Mouse (Mus musculus): ENCODE data around the gene Myo9b. TPM values are rescaled to one million over a fixed set of nuclear protein-coding genes. Genes with fewer than 3 reads are reported as not detected.
"Not testable (repeated sequence)": the region's sequence is repeated elsewhere in the genome, so short reads cannot be mapped to it uniquely, and the experiment has no call there.

Myo9b gene
- total RNA-seq, 2 experiments from 2014 or later: 24.1 to 28.2 TPM

DNA sequence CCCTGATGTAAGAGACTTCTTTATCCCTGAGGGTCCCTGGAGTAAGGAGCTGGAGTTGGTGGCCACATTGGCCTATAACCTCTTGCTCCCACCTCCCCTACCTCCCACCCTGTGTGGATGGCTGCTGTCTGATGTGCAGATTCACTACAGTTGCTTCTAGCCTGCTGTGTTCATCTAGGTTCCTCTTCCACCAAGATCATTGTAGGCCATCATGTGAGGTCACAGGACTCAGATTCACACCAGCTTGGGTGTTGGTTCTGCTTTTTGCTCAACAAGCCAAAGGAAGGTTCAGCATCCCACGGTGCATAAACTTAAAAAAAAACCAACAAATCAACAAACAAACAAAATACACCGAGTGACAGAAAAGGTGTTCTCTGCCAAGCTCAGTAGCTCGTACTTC is 21.4 kb downstream of the Myo9b start:
- DNase-seq; intact Hi-C loops (cut with DNase I): not testable (repeated sequence)

DNA sequence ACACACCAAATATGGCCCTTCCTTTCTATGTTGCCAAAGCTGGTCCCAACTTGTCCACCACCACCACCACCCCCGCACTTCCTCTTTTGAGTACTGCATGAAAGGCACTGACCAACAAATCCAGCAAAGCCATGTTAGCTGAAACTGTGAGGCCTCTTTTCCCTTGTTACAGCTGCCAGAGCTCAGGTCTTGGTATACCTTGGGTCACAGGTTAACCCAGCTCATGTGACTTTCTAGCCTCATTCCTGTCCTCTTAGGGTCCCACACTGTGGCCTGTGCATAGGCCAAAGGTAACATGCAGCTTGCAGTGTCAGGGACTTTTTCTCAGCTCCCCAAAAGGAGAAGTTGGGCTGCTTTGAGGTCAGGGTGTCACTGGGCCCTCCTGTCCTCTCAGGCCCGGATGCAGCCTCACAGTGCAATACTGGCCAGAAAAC is 23.7 kb downstream of the Myo9b start:
- DNase-seq: peak in 1 of 2 experiments; percentile 48
- intact Hi-C loops (cut with DNase I): no loop called here

DNA sequence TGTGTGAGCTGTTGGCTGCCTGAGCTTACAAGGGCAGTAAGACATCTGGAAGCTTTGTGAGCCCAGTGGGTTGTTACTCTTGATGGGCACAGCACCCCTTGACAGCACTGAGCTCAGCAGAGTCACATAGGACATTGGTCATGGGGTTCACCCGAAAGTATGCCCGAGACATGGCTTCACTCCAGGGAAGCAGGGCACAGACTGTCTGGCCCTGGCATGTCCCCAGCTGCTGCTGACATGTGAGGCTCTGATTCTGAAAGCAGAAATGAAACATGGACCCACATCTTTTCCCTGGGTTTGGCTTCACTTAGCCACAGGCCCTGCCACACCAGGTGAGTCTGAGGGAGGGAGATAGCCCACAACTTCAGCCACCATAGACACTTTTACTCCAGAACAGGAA is 24.3 kb downstream of the Myo9b start:
- intact Hi-C loops (cut with DNase I): no loop called here
- peak; percentile 45 to 56 for DNase-seq

DNA sequence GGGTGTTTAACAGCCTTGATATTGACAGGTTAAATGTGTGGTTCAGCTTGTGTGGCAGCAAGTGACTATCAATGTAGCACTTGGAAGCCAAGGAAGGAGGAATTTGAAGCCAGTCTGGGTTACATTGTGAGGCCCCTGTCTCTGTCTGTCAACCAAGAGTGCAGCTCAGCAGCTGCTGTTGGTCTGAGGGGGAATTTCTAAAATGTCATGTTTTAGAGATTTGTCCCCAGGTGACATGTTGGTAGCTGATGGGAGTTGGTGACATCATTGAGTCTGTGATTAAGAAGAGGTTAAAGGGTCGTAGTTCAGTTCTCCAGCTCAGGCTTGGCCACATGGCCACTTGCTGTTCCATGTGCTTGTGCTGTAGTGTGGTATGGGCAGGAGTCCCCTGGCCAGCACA is 24.9 kb downstream of the Myo9b start:
- intact Hi-C loops (cut with DNase I): no loop called here
- no peak for DNase-seq

DNA sequence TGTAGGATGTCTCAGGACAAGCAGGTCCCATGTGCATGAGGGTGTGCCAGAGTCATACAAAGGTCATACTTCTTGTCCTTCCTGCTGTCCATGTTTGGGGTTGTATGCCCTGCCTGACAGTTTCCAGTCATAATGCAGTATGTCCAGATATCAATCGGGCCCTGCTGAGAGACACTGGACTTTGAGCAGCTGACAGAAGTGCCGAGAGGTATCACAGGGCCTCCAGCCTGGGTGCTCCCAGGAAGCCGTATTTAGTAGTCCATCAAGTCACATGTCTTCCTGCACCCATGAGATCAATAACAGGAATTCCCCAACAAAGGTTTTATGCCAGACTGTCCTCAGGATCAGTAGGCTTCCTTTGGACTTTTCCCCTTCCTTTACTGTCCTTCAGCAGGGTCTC is 27.2 kb downstream of the Myo9b start:
- DNase-seq: no peak
- intact Hi-C loops (cut with DNase I): no loop called here

DNA sequence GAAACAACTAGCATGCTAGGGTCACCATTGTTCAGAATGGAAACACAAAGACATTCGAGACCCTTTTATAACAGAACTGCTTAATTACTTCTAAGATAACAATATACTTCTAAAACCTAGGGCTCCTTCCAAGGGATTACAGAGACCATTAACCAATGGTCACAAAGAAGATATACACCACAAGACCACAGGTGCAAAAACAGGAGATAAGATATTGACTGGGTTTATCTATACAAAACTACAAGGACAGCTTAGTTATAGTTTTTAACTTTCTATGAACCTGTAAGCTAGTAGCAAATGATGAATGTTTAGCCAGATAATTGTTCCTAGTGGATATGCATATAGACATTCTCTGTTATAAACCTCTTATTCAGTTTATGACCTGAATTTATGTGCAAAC is 30.3 kb downstream of the Myo9b start:
- DNase-seq: no peak
- intact Hi-C loops (cut with DNase I): no loop called here

DNA sequence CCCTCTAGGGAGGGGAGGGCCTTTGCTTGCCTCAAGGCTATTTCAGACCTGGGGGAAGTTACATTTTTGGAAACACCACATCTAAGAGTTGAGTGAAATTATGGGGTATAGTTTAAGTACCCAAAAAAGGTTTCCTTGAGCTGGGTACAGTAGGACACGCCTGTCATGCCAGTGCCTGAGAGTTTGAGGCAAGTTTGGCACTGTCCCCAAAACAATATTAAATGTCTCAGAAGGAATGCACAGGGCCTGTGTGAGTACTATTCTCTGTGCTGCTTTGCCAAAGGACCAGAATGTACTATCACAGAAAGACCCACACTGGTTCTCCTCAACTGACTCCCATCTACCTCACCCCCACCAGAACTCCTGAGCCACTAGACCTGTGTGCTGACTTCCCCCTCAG is 31.1 kb downstream of the Myo9b start:
- no peak for DNase-seq
- intact Hi-C loops (cut with DNase I): no loop called here

DNA sequence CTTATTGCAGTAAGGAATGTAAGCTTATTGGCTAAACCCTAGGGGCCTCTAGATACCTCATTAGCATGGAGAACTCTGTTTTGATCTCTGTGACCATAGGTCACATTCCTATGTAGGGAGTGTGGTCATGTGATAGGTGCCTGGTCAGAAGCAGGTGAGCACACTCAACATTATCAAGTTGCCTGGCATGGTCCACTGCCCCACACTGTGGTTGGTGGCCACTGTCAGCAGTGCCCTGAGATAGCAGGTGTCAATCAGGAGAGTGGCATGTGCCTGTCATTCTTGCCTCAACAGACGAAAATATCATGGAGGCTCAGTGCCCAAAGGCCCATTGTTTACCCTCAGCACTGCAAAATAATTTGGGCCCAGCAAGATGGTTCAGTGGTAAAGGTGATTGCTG is 33.5 kb downstream of the Myo9b start:
- intact Hi-C loops (cut with DNase I): no loop called here

DNA sequence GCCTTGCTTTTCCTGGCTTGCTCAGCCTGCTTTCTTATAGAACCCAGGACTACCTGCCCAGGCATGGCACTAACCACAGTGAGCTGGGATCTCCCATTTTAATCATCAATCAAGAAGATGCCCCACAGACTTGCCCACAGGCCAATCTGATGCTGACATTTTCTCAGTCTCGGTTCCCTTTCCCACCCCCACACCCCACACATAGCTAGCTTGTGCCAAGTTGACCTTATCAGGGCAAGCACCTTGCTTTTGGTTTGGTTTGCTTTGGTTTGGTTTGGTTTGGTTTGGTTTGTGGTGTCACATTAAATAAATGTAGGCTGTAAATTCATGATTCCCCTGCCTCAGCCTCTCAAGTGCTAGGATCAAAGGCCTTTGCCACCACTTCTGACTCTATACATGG is 34.9 kb downstream of the Myo9b start:
- no peak for DNase-seq
- intact Hi-C loops (cut with DNase I): no loop called here

More for the DNA sequence above, 33.5 kb downstream of the Myo9b start:
- no peak for DNase-seq

DNA sequence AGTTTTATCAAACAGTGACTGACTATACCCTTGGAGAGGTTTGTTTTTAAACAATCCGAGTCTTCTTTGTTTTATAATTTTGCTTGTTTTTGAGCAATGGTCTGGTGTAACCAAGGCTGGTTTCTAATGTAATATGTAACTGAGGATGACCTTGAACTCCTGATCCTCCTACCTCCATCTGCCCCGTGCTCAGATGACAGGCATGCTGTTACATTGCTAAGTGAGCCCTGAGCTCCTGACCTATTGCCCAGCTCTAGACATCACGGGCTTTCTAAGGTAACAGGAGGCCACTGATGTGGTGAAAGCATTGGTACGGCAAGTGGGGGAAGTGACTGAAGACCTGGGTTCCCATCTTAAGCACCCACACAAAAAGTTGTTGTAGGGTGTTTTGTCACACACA is 35.4 kb downstream of the Myo9b start:
- no peak for DNase-seq
- intact Hi-C loops (cut with DNase I): no loop called here

DNA sequence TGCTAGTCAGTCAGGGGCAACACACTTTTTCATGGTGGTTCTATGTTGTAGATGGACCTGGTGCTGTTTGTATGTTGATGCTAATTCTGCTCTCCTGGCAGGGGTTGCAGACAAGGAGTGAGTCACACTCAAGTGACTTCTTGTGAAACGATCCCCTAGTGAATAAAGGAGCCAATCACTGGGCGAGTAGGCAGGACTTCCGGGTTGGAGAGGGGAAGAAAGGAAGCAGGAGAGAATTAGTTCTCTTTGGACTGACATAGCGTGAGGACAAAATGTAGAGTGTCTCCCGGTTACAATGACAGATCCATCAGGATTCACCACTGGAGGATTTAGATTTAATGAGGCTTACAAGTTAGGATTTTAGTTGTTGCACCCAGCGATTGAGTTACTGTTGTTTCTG is 37.9 kb downstream of the Myo9b start:
- peak; percentile 35 to 63 for DNase-seq
- intact Hi-C loops (cut with DNase I): no loop called here

DNA sequence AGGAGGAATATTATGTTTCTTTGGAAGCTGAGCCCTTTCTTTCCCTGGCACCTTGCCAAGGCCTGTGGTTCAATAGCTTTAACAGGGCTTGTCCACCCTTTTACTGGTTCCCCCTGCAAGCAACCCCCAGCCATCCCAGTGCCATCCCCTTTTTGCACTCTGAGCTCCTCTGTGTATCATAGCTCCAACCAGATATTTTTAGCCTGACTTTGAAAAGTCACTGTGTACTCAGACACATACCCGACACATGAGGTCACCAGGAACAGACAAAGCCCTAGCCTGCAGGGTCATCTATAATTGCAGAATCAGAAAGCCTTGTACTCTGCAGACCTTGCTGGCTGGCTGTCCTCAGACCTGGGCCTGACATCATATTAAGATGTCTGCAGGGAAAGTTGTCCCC is 40.2 kb downstream of the Myo9b start:
- intact Hi-C loops (cut with DNase I): loop anchor here (2.0 kb wide), 1 partner anchor 40 kb away; the partner anchor contains the start of genes Haus8 and Myo9b
- DNase-seq: peak; percentile 55 to 67

DNA sequence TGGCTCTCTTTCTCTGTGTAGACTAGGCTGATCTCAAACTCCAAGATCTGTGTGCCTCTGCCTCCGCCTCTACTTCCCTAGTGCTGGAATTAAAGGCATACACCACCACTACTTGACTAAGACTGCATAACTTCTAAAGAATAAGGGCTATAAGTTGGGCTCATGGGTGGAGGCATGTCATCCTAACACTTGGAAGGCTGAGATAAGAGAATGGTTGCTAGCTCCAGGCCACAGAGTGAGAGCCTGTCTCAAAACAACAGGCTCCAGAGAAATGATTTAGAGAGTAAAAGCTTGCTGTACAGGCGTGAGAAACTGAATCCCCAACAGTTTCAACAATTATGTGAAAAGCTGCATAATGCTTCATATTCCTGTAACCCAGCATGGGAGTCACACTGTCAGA is 41.4 kb downstream of the Myo9b start:
- intact Hi-C loops (cut with DNase I): loop anchor here (2.0 kb wide), 1 partner anchor 41 kb away; the partner anchor contains the start of genes Haus8 and Myo9b
- no peak for DNase-seq

DNA sequence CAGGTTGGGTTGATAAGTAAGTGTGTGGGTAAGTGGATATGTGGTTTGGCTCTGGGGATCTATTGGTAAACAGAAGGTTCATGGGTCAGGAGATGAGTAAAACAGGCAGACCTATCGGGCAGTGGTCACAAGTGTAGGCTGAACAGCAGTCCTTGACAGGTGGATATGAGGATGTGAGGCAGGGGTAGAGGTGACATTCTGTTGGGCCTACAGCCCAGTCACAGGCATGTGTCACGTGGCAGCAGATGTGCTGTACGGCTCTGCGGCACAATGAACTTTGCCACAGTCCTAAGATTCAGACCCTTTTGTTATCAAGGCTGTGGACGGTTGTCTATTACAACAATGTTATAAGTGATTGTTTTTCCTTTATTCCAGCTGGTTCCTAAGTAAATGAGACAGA is 43.5 kb downstream of the Myo9b start:
- intact Hi-C loops (cut with DNase I): no loop called here
- DNase-seq: peak in 1 of 2 experiments; percentile 41

DNA sequence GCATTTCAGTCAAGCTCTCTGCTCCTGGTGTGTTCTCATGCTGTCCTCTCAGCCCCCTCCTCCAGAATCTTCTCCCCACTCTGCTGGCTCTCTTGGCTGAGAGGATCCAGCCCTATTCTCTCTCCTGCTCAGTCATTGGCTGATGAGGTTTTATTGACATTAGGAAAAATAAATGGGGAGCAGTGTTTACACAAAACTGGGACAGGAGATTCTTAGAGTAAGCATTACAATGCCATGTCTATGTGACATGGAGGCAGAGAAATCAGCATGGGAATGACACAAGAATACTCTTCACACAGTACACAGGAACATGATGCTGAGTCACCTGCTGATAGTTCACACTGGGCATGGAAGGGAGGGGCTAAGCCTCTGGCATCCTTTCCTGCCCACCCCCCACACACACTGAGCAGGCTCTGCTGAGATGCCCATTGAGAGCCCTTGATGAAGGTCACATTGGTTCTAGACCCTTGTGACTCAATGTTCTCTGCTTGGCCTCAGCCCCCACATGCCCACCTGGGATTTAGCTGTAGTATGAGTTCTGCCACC is 44.0 kb downstream of the Myo9b start:
- intact Hi-C loops (cut with DNase I): no loop called here
- DNase-seq: no peak

DNA sequence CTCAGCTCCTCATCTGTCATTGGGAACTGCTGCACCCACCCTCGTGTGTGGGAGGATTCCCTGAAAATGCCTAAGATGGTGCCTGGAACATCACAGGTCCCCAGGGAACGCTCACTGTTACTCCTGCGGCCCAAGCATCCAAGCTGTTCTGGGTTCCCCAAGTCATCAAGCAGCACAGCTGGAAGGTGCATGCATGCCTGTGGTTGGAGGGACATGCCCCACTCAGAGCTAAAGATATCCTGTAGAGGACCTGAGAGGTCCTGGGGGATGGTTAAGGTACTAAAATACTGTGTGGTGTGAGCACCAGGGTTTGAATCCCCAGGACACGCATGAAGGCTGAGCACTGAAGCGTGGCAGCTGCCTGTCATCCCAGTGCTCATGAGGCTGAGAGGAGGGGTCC is 46.1 kb downstream of the Myo9b start:
- intact Hi-C loops (cut with DNase I); DNase-seq: not testable (repeated sequence)

DNA sequence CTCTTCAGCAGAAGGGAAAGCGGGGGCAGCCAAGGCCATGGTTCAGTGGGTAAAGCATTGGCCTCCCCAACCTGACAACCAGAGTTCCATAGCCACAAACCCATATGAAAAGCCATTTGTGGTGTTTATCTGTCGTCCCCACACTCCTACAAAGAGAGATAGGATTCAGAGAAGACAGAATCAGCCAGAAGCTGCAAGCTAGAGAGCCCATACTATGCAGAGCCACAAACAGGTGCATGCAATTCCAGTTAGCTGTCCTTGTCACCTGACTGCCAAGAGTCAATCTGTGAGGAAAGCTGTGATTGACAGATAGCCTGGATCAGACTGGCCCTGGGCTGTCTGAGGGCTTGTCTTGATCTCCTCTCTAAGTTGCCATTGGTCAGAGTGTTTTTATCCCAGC is 47.2 kb downstream of the Myo9b start:
- intact Hi-C loops (cut with DNase I); DNase-seq: not testable (repeated sequence)

DNA sequence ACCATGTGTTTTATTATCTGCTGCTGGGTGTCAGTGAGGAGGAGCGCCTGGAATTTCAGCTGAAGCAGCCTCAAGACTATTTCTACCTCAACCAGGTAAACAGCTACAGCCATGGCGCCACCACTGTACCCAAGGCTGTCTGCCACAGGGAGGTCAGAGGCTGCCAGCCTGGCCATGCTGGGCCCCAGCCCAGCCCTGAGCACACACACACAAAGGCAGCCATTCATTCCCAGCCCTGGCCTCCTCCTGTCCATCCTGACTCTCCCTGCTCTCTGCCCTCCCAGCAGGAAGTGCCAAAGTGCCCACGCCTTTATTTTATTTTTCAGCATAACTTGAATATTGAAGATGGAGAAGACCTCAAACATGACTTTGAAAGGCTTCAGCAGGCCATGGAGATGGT is 50.4 kb downstream of the Myo9b start:
- no peak for DNase-seq
- intact Hi-C loops (cut with DNase I): no loop called here

DNA sequence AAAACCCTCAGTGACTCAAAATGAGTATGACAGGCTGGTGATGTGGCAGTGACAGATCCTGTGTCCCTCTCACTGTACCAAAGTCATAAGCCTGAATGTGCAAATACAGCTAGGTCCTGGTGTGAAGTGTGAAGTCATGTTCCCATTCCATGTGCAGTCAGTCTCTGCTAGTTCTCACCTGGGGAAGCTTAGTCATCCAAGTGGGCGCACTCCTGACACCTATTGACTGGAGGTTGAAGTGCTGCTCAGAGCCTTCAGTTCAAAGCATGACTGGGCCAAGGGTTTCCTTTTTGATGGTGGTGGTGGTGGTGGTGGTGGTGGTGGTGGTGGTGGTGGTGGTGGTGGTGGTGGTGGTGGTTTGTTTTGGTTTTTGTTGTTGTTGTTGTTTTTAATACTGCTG is 52.3 kb downstream of the Myo9b start:
- DNase-seq: peak in 1 of 2 experiments; percentile 54
- intact Hi-C loops (cut with DNase I): loop anchor here (2.0 to 5.0 kb wide), 3 partner anchors 52 to 428 kb away; partner anchors contain the start of genes Haus8, Myo9b and Rpl18a

DNA sequence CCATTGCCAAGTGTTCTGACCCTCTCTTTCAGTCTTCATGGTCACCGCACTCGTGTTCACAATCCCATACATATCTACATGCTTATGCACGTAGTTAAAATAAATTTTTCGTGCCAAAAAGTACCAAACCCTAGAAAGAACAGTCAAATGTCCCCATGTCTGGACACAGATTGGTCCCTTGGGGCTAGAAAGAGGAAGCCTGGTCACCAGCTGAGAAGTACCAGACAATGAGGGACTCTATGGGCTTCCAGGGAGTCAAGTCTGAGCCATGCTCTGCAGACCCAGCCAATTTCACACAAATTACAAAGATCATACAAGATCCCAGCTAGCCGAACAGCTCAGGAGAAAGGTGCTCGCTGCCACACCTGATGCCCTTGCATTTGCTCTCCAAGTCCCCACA is 65.3 kb downstream of the Myo9b start:
- DNase-seq; intact Hi-C loops (cut with DNase I): not testable (repeated sequence)

DNA sequence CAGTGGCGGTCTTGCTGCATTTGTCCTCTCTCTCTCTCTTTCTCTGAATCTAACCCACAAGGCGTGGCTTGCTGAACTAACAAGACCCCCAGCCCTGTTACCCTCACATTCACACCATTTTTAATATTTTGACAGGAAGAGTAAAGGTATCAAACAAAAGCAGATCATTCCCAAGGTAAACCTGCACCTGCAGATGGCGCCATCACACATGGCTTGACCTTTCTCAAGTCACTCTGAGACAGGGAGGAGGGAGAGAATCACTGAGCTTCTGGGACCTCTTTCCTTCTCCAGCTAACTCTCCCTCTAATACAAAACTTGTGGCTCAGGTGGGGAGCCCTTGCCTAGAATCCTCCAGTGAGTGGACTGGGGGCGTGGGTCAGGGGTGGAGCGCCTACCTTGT is 68.1 kb downstream of the Myo9b start:
- intact Hi-C loops (cut with DNase I): loop anchor here (2.0 kb wide), 1 partner anchor 66 kb away; the partner anchor contains the start of gene Ankle1
- DNase-seq: peak in 1 of 2 experiments; percentile 39

DNA sequence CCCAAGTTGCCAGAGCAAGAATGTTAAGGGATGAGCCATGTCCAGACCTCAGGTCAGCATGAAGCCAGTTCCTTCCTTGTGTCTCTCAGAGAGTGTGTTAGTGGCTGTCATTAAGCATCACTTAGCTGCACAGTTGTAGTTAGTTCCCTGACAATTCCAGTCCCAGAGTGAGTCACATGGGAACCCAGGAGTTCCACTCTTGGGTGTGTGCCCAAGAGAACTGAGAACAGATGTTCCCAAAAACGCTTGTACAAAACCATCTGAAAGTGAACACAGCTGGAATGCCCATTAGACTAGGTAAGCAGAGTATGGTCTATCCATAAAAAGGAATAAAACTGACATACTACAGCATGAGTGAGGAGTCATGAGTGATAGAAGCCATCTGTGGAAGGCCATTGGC is 74.1 kb downstream of the Myo9b start:
- intact Hi-C loops (cut with DNase I): no loop called here
- DNase-seq: no peak

DNA sequence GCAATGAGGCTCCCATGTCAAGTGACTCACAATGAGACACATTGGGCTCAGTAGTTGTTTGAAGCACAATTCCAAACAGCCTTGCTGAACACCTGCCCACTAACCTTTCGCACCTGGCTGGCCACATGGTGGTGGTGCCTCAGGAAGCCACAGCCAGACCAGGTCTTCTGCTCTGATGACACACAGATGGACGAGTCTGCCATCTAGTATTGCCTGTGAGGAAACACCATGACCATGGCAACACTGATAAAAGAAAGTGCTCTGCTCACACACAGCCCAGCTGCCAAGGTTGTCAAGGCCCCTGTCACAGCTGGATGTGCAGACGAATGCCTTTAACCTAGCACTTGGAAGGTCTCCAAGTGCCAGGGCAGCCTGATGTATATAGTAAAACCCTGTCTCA is 78.6 kb downstream of the Myo9b start:
- intact Hi-C loops (cut with DNase I): no loop called here

More for the DNA sequence above, 78.6 kb downstream of the Myo9b start:
- DNase-seq: no peak
